Mouse (Mus musculus): ENCODE data around the gene Olfr1168.
"Not testable (repeated sequence)": the region's sequence is repeated elsewhere in the genome, so short reads cannot be mapped to it uniquely, and the experiment has no call there.

Gene Olfr1168

DNA sequence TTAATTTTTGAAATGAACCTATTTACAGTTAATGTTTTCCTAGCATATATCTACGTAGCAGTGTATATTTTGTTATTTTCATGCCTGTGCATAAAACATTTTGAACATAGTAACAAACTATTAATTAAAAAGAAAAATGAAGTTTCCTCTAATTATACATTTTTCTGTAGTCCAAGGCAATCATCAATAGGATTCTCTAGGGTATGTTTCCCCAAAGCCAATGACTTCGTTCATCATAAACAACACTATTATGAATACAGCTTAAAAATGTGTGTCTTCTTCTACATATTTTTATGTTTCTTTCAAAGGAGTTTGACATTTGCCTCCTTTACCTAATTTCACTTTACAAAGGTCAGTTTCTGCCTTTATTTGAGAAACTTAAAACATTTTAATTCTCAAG lies at the start of gene Olfr1168:
Gene Olfr1168, plus strand, starts transcription at position 301 of the 400 bp plus-strand sequence.
- DNase-seq (ENCODE audit: low spot score in 2 of 2): no peak

- DNase-seq (ENCODE audit: low spot score in 2 of 2): not testable (repeated sequence)
Observed at GRCm38 (mm10) chr2:88155093-88155492, 26.6 kb upstream of the Olfr1168 start, which contains the start of gene Olfr1167. Gene Olfr1167 (minus strand): TSS chr2:88155193.

DNA sequence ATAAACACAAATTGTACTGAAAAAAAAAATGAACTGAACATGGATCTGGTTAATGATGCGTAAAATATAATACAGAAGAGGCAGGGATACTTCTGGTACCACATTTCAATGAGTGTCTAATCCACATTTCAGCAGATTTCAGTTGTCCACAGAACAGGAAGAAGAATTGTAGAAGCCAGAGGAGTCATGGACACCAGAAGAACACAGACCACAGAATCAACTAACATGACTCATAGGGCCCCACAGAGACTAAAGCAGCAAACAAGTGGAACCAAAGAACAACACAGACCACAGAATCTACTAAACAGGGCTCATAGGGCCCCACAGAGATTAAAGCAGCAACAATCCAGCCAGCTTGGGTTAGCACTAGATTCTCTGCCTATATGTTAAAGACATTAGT lies 39.1 kb downstream of the Olfr1168 start:
- no peak for DNase-seq (ENCODE audit: low spot score in 2 of 2)

DNA sequence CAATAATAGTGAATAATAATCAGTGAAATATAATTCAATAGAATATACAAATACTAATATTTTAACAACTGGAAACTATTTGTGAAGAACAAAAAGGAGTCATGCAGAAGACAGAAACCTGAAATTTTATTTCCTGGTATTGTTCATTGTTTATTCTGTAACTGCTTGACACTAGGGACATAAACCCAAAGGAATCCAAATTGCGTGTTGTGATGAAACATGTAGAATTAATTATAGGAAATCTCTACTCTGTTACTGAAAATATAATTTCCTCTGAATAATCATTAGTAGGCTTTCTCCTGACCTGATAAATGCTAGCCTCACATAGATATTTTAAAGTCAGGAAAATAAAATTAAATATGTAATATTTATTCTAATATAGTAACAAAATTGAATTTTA lies 46.6 kb downstream of the Olfr1168 start, which contains the start of gene Olfr1170:
Gene Olfr1170, minus strand, starts transcription at position 101 of the 400 bp plus-strand sequence.
- DNase-seq (ENCODE audit: low spot score in 2 of 2): no peak

All from right cerebral cortex, adult 2 months (tissue).